Mouse (Mus musculus): ENCODE data around the gene Iffo2.

- TF ChIP-seq CTCF (IDR thresholded peaks at IDR 0.05; ENCODE audit: borderline replicate concordance, extremely low read depth, insufficient read depth, insufficient read length) (no peak), POLR2A (IDR thresholded peaks at IDR 0.05; ENCODE audit: borderline replicate concordance, extremely low read depth, insufficient read depth, insufficient read length, poor library complexity, severe bottlenecking) (no peak)
Observed at GRCm38 (mm10) chr4:139489946-139490345, 40.4 kb upstream of the Iffo2 start.

Data from brain, embryonic 14.5 days (tissue).